Mouse (Mus musculus) right cerebral cortex, postnatal 14 days (tissue): Measurements from ENCODE around the gene Pacsin1.

Experiments used
- DNase-seq: peaks from one replicate; pipeline ENCODE4 v3.0.0; 2022

Gene Pacsin1

GRCm38 (mm10) chr17:27726527-27726926, 71.2 kb downstream of the Pacsin1 start:
- DNase-seq = no peak

- DNase-seq = no peak
Observed at GRCm38 (mm10) chr17:27728770-27729169, 73.5 kb downstream of the Pacsin1 start, which contains the start of gene Spdef. Gene Spdef (minus strand): TSS chr17:27728955.

- no peak for DNase-seq
Observed at GRCm38 (mm10) chr17:27732152-27732551, 76.8 kb downstream of the Pacsin1 start.

- DNase-seq = no peak
Observed at GRCm38 (mm10) chr17:27732694-27733093, 77.4 kb downstream of the Pacsin1 start.

GRCm38 (mm10) chr17:27734344-27735073, 79.2 kb downstream of the Pacsin1 start:
- DNase-seq = no peak

- DNase-seq = no peak
Observed at GRCm38 (mm10) chr17:27740961-27741360, 85.7 kb downstream of the Pacsin1 start.

- DNase-seq = no peak
Observed at GRCm38 (mm10) chr17:27746446-27746845, 91.1 kb downstream of the Pacsin1 start.

- DNase-seq = no peak
Observed at GRCm38 (mm10) chr17:27748123-27748522, 92.8 kb downstream of the Pacsin1 start.

- DNase-seq = no peak
Observed at GRCm38 (mm10) chr17:27750451-27750942, 95.2 kb downstream of the Pacsin1 start.

- no peak for DNase-seq
Observed at GRCm38 (mm10) chr17:27751314-27752202, 96.2 kb downstream of the Pacsin1 start.

- no peak for DNase-seq
Observed at GRCm38 (mm10) chr17:27760169-27760568, 104.9 kb downstream of the Pacsin1 start.
